Mouse (Mus musculus) cerebellum, adult 8-10 months (tissue): ENCODE results near the gene Eya2.

Experiments used
- DNase-seq: peaks from one replicate; pipeline ENCODE4 v3.0.0; 2022

The Eya2 gene

DNA sequence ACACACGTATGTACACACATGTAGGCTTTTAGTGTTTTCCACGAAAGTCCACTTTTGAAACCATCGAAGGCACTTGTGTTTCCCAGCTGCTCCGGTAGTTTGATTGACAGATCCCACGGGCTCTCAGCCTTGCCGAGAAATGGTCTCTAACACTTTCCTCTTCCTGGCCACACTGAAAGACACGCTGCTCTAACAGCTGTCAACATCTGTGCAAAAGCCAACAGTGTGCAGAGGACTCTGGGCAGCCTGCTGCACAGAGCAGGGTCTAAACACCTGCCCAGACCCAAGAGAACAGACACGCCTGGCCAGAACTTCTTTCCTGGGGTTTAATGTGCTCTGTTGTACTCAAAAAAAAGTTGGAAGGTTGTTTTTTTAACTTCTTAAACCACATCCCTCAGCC lies 124.5 kb downstream of the Eya2 start:
- DNase-seq = no peak

DNA sequence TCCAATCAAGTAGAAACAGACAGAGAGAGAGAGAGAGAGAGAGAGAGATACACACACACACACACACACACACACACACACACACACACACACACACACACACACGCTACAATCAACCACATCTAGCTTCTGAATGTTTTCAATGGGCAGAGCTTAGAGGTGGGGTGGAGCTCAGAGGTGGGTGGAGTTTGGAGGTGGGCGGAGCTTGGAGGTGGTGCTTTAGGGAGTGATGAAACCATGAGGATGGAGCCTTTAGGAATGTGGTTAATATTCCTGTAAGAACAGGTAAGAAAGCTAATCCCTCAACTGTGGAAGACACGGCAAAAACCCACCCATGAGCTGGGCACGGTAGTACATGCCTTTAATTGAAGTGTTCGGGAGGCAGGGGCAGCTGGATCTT lies 127.1 kb downstream of the Eya2 start:
- DNase-seq = no peak

DNA sequence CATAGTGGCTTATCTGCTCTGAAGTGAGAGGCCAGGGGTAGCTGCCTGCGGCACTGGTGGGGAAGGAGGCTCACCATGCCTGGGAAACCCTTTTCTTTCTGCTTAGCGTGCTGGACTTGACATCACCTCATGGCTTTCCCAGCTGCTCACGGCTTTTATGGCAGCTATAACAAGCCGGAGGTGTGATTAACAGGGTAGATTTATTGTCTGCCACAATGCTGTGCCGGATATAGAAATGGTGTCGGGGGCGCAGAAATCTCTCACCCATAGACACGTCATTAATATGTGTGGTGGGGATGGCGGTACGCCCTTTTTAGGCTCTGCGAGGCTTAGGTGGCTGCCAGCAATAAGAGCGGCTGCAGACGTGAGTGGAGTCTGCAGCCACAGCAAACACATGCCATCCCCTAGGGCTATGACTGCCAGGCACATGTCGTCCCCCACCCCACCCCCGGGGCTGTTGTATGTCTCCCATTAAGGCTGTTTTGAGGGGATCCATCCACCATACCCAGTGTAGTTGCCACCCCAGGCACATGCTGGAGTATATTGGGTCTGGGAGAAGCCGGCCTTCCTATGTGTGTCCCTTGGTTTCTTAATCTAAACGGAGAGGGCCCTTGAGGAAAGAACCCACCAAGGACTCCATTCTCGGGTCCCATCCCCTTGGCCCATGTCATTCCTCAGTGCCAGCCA lies 137.9 kb downstream of the Eya2 start:
- DNase-seq = no peak

DNA sequence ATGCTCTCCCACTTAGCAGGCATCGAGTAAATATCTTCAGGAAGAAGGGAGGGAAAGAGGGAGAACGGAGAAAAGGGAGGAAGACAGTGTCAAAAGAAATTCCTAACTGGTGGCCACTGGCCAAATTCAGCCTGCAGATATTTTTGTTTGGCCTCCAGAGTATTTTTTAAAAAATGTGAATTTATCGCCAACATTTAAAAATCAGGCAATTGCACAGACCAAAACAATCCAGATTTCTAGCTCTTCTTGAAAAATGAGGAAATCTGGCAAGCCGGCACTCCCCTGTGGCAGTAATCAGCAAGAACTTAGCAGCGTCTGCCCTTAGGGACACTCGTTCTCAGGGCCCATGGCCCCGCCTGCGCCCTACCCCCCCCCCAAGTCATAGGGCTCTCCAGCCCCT lies 138.9 kb downstream of the Eya2 start:
- no peak for DNase-seq

DNA sequence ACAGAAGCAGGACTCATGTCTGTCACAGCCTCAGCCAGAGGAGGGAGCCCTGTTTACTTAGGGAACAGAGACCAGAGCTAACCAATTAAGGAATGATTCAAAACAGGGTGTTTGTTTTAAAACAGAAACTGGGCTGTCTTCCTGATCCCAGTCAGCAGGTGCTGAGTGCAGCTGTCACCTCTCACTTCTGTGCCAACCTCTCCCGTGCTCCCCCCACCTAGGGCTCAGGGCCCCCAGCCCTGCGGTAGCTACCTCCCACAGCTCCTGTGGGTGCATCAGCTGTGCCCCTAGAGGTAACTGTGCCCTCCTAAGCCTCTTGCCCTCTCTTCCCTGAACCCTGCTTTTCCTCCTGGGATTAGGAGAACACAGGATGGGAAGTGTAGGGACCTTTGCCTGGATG lies 141.5 kb downstream of the Eya2 start:
- no peak for DNase-seq

DNA sequence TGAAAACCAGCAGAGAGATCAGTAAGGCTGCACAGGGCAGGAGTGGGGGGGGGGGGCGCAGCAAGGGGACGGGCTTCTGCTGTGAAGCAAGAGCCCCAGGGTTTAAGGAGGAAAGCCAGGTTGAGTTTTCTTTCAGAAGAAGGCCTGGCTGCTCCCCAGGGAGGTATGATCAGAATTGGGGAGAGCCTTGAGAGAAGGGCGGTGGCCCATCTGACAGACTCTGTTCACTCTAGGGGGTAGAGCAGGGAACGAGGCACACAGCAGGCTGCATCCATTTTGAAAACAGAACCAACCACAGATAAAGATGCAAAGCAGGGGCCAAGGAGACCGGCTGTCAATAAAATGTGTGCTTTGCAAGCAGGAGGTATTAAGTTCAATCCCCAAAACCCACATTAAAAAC lies 145.5 kb downstream of the Eya2 start:
- no peak for DNase-seq

DNA sequence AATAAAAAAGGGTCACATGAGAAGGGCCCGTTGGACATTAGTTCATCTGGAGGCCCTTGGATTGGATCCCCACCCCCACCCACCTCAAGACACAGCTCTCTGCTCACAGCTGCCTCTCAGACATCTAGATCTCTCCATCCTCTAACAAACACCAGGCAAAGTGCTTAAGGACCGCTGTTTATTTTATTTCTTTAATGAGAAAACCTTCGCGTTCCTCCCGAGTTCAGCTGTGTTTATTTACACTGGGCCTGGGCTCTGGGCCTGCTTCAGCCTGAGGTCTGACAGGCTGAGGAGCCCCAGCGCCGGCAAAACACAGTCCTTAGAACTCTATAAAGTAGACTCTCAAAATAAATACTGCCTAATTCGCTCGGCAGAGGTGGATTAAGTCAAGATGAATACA lies 146.2 kb downstream of the Eya2 start:
- DNase-seq = no peak

DNA sequence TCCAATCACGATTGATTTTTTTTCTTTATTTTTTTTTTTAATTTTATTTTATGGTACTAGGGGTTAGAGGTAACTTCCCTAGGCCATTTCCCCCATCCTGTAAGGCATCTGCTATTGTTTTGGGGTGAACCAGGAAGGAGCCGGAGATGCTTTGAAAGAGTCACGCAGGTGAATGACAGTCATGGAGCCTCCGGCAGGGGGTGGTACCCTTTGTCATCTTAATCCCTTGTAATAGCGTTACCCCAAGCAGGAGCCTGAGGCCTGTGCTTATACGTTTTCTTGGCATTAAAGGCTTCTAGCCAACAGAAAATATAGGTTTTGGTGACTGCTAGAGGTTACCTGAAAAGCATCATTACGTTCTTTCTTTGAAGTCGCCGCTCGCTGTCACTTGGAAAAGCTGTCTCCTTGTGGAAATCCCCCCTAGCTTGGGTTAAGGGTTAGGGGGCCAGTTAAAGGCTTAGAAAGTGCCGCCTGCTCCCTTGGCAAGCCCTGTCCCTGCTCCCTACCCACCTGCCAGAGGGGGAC lies 146.8 kb downstream of the Eya2 start:
- no peak for DNase-seq

DNA sequence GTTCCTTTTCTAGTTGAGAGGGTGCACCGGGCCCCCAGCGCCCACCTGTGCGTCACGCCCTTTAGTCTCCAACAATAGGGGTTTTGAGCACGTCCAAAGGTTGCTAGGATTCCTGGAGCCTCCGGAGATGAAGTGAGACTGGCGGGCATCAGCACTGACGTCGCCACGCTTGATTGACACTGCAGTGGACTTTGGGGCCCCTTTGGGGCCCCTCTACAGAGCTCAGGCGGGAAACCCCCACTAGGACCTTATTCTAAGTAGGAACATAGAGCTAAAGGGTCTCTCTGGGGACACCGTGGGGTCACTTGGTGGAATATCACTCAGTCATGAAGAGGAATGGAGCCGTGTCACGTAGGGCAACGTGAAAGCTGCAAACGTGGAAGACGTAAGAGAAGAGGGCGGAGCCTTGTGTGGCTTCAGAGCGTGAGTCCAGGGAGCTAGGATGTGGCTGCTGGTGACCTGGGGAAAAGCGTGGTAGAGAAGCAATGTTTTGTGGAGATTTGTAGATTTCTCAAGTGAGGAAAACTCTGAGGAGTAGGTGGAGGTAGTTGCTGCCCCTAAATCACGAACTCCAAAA lies 147.5 kb downstream of the Eya2 start:
- DNase-seq = no peak

DNA sequence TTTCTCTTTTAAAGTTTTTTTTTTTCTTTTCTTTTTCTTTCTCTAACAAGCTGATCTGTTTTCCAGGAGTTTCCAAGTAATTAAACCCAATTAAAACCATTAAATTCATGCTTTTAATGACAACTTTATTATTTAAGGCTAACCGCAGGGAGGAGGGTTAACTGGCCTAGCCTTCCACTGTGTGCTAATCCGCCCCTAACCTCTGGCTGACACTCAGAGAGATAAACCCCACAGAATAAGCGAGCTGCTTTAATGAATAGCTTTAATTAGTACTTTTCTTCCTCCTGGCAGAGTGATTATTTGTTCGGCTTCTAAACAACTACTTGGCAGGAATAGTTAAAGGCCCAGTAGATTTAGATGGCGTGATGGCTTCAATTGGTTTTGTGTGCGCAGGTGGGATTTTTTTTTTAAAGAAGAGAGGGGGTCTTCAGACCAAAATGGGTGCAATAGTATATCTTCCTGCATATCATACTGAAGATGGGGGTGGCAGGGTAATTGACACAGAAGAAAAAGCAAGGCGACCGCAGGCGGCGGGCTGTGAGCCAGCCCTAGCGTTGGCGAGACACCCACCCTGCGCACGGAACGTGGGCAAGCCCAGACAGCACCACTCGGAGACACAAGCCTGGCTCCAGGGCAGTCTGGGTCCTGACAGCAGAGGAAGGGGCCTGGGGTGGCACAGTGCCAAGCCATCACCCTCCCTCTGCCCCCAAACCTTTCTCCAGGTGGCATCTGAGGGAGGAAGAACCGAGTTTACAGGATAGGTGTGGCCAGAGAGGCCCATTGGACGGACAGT lies 150.7 kb downstream of the Eya2 start:
- DNase-seq = no peak

DNA sequence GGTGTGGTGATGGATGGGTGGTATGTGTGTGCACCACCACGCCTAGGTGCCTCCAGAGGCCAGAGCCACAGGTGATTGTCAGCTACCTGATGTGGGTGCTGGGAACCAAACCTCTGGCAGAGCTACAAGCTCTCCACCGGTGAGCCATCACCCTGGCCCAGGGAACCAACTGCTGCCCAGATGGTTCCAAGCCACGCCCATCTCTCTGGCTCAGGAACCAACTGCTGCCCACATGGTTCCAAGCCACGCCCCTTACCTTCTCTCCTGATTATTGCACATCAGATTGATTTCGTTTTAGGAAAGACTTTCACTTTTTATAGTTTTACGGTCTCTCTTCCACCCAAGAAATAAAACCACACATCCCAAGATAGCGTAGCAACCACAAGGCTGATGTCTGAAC lies 153.1 kb downstream of the Eya2 start:
- no peak for DNase-seq

DNA sequence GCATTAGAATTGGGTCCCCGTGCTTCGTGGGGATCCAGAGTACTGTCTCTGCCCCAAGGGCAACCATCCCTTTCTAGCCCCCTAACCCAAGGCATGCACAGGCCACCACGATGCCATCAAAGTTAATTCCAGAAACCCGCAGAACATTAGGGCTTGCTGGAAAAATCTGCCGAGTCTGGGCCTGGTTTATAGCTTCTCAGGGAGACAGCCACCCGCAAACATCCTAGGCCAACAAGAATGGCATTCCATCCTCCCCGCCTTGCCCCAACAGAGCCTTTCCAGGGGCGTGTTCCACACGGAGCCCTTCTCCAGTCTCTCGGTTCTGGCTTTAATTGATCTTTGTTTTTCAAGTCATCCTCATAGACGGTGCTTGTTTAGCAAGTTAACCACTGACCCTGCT lies 153.6 kb downstream of the Eya2 start:
- DNase-seq = no peak

DNA sequence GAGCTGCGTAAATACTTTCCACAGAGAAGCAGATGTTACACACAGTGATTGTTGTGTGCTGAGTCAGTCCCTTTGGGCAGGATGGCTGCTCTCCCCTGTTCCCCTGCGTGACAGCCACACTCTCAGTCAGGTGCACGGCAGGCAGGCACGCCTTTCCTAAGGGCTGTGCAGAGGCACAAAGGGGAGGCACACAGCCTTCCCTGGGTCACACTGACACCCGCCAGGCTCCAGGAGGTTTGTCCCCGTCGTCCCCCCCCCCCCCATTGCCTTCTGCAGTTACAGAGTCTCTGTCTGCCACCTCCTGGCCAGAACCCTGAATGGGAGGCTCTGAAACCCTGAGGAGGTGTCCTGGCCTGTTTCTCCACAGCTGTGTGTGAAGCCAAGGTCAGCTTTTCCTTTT lies 156.2 kb downstream of the Eya2 start:
- DNase-seq = no peak

DNA sequence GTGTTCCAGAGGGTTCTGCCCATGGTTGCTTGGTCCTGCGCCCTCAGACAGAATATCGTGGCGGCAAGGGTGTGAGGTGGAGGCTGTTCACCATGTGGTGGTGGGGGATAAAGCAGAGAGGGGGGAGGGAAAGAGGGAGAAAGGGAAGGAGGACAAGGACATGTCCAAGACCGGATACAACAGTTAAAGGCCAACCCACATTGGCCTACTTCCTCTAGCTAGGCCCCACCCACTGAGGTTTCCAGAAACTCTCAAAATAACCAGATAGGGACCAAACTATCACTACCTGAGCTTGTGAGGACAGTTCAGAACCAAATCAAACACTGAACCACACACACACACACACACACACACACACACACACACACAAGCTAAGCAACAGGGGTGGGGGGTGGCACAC lies 157.9 kb downstream of the Eya2 start:
- no peak for DNase-seq

DNA sequence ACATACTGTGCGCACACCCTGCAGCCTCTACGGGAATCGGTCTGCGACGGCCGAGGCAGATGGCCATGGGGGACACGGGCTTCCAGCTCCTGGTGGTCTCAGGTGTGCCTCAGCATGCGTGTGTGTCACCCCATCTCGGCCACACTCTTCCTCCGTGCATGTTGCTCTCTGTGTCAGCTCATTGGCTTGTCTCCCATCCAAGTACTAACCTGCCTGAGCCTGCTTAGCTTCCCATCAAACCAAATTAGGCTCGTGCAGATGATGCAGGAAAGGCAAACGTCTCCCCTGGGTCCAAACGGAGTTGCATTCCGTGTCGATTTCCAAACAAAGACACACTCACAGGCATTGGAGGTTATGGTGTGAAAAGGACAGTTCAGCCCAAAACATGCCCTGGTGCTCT lies 163.0 kb downstream of the Eya2 start:
- no peak for DNase-seq

DNA sequence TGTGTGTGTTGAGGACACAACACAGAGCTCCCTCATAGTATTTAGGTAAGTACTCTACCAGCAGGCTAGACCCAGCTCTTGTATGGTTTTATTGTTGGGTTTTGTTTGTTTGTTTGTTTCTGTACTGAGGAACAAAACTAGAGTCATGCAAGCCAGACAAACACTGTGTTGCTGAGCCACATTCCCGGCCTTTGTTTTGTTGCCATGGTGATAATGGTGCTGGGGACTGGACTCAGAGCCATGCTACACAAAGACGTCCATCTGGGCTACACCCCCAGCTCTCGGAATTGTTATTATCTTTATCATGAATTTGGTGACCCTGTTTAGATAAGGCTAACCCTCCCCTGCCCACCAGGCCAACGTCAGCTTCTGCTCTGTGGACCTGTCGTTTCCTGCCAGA lies 163.7 kb downstream of the Eya2 start:
- DNase-seq = no peak

DNA sequence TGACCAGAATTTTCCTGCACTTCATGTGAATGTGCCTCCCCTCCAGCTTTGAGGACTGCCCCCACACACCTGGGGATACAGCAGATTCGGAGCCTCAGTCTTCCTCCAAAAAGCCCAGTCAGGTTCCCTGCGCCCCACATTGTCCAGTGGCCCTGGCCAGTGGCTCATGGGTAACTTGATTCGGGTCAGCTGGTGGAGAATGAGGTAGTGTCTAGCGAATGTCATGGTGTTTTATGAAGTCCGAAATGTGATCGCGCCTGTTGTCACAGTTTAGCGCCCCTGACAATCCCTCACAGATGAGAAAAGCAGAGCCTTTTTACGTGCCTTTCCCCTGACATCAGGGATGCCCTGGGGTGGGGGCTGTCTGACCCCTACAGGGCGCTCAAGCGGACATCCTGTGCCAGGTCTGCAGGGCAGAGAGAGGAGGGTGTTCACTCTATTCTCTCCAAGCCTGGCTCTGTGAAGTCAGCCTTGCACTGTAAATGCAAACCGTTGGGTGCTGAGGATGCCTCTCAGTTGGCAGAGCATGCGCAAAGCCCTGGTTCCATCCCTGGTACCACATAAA lies 164.7 kb downstream of the Eya2 start:
- DNase-seq = no peak

DNA sequence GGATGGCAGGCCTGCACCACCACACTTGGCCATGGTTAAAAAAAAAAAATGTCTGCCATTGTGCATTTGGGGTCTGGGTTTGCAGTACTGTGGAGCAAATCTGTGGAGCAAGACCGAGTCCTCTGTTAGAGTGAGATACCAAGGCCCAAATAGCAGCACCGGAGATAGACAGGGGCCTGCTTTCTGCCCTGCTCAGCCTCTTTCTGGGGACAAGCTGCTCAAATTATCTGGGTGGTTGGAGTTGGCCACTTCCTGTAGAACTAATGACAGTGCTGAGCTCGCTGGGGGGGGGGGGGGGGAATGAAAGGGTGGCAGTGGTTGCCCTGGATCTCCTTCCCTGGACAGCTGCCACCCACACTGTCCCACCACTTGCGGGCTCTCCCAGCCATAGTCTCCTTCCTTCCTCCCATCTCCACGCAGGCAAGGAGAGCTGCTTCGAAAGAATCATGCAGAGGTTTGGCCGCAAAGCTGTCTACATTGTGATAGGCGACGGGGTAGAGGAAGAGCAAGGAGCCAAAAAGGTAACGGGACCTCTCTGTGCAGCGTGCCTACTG lies 174.1 kb downstream of the Eya2 start:
- DNase-seq = no peak

DNA sequence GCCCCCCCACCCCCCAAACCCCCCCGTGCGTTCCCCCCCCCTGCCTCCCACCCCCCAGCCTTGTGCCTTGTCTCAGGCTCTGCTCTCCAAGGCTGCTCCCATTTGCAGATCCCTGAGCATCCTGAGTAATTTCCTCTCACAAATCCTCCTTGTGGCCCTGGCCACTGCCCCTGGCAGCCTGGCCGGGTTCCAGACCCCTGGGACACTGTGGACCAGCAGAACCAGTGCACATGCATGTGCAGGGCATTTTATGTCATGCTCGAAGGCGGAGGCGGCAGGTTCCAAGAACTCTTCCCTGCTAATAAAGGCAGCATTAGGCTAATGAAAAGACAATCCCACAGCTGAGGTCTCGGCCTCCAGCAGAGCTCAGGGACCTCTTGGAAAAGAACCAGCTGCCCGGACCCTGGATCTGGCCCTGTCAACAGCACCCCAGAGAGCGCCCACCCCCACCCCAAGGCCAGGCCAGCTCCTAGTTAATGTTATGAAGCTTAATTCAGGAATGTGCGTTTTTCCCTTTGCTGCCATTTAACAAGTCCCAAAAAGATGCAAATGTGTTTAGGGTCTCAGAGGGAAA lies 174.6 kb downstream of the Eya2 start:
- DNase-seq = no peak

DNA sequence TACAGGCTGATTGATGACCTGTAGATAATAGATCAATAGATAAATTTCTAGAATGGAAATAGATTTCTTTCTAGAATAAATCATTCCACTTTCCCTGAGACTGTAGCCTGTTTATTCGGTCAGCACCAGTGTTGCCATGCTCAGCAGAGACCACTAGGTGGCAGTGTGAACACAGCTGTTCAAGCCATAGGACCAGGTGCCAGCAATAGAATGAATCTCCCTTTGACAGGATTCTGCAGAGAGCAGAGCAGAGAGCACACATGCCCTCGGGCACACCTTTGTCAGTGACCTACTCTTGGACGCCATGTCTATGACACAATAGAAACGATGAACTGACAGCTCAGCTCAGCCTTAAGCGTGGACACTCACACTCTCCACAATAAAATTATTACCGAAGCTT lies 184.1 kb downstream of the Eya2 start:
- DNase-seq = peak; percentile 81

DNA sequence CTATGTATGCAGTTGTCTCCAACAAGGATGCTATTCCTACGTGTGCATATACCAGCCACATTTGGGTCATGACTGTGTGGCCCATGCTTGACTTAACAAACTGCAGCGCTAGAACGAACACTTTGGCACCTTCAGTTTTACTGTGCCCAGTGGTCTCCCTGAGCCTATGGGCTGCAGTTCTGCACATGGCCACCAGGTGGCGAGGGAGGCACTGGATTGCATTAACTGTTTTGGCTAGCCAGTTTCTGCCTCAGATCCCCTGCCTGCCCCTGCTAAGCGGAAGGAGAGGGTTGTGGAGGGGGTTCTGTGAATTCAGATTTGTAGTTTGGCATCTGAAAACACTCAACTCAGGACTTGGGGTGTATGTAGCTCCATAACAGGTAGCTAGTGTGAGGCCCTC lies 187.5 kb downstream of the Eya2 start:
- DNase-seq = peak; percentile 77

DNA sequence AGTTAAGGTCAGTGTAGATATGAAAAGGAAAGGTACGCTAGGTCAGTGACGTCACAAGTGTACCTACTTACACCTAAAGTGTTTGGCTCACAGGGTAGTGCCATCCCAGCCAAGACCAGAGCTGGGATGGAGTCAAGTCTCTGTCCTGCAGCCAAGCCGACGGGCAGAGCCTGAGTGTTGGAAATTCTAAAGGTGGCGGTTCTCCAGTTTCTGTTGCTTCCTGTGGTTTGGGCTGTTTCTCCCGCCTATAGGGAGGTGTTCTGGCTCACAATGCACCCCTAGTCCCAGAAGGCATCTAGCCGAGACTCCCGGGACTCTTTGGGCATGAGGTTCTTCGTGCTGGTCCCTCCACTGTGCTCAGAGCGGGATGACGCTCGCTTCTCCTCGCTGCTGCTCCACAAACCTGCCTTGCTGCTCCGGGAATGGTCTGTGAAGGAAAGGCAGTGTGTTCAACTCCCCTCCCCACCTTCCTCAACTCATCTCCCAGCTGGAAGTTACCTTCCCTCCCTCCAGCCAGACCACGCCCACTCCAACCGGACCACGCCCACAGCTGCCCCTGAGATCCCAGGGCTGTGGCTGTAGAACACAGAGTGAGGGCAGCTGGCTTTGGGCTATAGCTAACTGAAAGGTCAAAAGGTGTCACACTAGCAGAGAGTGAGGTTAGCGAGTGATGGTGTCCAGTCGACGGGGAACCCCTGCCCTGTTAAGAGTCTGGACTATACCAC lies 190.6 kb downstream of the Eya2 start:
- DNase-seq = peak; percentile 46
